Mouse (Mus musculus): ENCODE results near the gene Bspry.

DNA sequence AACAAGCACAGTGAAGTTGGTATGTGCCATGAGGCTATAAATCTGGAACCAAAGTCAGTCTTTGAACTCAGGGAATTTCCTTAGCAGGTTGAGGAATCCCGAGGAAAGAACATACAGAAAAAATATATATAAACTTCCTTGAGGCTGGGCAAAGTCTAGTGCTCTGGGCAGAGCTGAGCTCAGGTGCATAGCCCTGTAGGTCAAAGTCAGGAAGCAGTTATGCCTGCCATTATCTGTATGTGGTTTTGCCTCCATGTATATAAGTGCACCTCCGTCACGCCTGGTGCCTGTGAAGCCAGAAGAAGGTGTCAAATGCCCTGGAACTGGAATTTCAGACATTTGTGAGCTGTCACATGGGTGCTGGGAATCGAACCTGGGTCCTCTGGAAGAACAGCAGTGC, 20.9 kb downstream of the Bspry start:
- TF ChIP-seq POLR2A (IDR thresholded peaks at IDR 0.05; ENCODE audit: control insufficient read depth, extremely low read depth, insufficient read depth, low read length, poor library complexity) (no peak), CTCF (IDR thresholded peaks at IDR 0.05; ENCODE audit: borderline replicate concordance, control insufficient read depth, extremely low read depth, insufficient read depth, low read length, poor library complexity) (no peak)

All from thymus, adult 2 months (tissue).